Mouse (Mus musculus) embryonic stem cell, embryonic (primary cell): Measurements from ENCODE around the gene Nrsn2.

Experiments
- CTCF ChIA-PET, 4 experiments: fragments of 300-600 bp in 2 of 4; fragments of 350-600 bp in 2 of 4; sonication (Branson Sonifier 250); formaldehyde crosslinking; loops; one replicate each; lab custom pipeline; 2022; ENCODE audit warnings: inconsistent platforms in 2 of 4; lab: Charles Lee
- POLR2A ChIA-PET, 4 experiments: fragments of 300-600 bp in 2 of 4; fragments of 350-600 bp in 2 of 4; sonication (Branson Sonifier 250); formaldehyde crosslinking; loops; one replicate each; lab custom pipeline; 2022; ENCODE audit warnings: antibody characterized with exemption in 4 of 4, inconsistent platforms in 1 of 4; lab: Charles Lee

Gene Nrsn2

DNA sequence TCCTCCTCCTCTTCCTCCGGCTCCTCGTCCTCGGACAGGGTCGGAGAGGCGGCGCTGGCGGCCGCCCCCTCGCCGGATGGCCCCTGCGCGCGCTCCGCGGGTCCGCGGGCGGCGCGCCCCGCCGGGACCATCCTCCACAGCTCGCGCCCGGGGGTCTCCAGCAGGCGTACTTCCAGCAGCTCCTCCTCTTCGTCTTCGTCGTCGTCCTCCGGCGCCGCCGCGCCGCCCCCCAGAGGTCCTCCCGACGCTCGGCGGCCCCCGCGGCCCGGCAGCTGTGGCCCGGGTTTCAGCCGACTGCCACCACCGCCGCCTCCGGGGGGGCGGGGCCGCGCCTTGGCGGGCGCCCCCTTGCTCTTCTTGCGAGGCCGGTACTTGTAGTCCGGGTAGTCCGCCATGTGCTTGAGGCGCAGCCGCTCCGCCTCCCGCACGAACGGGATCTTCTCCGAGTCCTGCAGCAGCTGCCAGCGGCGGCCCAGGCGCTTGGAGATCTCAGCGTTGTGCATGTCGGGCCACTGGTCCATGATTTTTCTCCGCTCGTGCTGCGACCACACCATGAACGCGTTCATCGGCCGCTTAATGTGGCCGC lies 20.7 kb upstream of the Nrsn2 start:
- CTCF ChIA-PET, result interaction anchor here in 2 of 4 experiments (0.9 to 3.1 kb wide), 4 partner anchors 16 to 54 kb away, joined by 3 to 15 read pairs (median 10); partner anchors contain the start of gene Trib3 (in 1 of the 2)
- POLR2A ChIA-PET, result interaction anchor here (0.5 to 9.2 kb wide), 18 partner anchors 7 to 290 kb away, joined by 3 to 102 read pairs (median 4); partner anchors contain the start of genes Zcchc3 (in 2 of the 4), 6820408C15Rik (in 1 of the 4), Mcts2 (in 1 of the 4) and Trib3 (in 1 of the 4)

DNA sequence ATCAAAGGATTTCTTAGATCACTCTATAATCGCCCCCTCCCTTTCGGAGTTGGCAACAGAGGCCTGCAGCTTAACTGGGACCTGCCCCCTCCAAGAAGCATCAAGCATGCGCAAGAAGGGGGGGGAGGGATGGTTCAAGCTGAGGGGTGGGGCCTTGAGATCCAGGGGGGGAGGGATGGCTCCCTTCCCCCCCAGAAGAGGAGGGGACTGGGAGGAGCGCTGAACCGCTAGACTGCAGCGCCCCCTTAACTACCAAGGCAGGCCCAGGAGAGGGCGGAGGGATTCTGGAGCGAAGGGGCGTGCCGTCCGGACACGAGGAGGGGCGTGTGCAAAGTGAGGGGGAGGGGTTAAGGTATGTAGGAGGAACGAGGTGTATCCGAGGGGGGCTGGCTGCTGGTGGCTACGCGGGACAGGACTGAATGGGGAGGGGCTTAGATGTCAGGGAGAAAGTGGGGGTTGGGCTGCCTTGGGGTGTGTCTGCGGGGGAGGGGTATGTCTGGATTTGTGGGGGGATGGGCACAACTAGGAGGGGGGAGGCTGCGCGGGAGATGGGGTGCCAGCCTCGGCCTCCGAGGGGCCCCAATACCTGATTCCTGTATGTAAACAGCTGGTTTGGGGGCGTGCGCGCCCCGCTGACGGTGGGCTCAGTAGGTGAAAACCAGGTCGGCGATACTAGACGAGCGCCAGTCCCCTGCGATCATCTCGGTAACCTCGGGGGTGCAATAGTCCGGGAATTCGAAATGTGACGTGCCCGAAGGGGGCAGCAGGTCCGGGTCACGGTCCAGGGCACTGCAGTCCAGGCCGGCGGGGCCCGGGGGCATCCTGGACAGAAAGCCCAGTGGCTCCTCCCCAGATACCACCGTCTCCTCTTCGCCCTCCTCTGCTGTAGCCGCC lies 19.9 kb upstream of the Nrsn2 start:
- CTCF ChIA-PET, result interaction anchor here (0.6 to 3.1 kb wide), 26 partner anchors 15 to 466 kb away, joined by 3 to 15 read pairs (median 4); partner anchors contain the start of genes Csnk2a1 (in 1 of the 4) and Defb22 (in 1 of the 4)
- POLR2A ChIA-PET, result interaction anchor here in 3 of 4 experiments (0.6 to 9.2 kb wide), 37 partner anchors 12 to 1487 kb away, joined by 3 to 102 read pairs (median 4); partner anchors contain the start of genes Trib3 (in 3 of the 3), Zcchc3 (in 2 of the 3), 6820408C15Rik (in 1 of the 3) and Nrsn2 (in 1 of the 3)

DNA sequence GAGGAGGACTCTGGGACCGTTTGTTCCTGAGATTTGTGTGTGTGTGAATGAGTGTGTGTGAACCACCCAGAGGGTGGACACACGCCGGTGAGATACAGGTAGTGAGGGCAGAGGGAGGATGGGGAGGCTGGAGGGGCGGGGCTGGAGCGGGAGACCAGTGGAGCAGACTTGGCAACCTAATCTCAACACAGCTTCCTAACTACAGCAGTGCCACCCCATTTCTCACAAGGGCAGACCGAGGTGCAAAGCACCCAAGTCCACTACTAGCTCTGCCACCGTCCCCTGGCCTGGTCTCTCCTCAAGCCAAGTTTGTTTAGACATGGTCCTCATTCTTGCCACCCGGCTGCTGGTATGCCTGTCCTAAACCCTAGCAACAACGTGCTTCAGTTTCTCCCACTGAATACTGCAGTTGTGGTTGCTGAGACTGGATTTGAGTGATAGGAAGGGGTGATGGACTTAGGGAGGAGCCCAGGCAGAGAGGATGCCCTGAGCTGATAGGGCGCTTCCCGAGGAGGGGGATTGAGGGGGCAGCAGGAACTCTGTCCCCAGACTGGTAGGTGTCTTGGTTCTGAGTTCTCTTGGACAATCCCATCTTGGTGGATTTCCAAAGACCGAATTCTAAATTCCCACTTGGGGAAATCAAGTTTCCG lies 19.0 kb upstream of the Nrsn2 start:
- ChIA-PET POLR2A (interaction anchor here in 3 of 4 experiments (0.5 to 9.2 kb wide), 35 partner anchors 11 to 1486 kb away, joined by 3 to 102 read pairs (median 4); partner anchors contain the start of genes Trib3 (in 3 of the 3), 6820408C15Rik (in 1 of the 3), Nrsn2 (in 1 of the 3) and Tbc1d20 (in 1 of the 3)), CTCF (interaction anchor here (0.6 to 3.1 kb wide), 28 partner anchors 16 to 465 kb away, joined by 3 to 15 read pairs (median 4); partner anchors contain the start of genes Csnk2a1 (in 1 of the 4) and Defb22 (in 1 of the 4))

DNA sequence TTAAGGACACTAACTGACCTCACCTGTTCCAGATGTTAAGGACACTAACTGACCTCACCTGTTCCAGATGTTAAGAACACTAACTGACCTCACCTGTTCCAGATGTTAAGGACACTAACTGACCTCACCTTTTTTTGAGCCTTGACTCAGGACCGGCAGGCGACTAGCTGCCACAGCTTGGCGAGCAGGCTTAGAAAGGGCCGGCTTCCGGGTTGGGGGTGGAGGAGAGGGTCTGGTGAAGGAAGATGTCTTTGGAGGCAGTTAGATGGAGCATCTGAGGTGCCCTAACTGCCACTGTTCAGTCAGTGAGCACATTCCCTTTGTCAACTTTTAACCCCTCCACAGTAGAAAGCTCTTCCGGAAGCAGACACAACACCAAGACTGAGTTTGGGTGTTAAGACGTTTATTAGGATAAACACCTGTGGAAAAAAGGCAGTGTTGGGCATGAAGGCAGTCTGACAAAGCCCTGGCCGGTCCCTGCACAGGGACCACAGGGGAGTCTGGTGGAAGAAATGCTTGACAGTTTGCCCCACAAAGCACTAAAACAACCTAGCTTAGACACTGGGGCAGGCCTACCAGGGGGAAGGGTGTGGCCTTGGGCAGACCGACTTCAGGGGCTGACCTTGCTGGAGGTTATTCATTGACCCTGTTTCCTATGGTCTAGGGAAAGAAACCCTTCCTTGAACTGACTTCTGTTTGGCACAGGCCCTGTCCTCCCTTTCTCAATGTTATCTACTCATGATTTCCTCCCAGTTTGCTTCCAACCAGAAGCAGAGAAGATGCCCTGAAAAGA lies 17.0 kb upstream of the Nrsn2 start:
- CTCF ChIA-PET, result interaction anchor here (0.6 to 2.9 kb wide), 37 partner anchors 10 to 211 kb away, joined by 3 to 59 read pairs (median 4); partner anchors contain the start of genes Defb36 (in 2 of the 4), Trib3 (in 2 of the 4) and Defb23 (in 1 of the 4)

DNA sequence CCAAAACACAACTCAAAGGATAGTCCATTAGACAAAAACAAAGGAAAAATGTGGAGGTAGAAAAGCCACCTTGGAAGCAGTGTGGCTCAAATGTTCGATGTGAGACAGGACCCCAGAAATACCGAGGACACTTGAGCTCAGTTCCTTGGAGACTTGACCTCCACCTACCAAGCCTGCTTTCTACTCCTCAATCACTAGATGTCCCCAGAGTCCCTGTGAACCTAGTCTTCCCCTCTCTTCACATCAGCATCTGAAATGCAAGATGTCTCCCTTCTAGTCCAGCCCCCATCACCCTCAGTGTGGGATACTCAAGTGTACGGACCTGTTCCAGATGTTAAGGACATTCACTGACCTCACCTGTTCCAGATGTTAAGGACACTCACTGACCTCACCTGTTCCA lies 16.3 kb upstream of the Nrsn2 start:
- POLR2A ChIA-PET, result interaction anchor here in 3 of 4 experiments (0.5 to 9.2 kb wide), 26 partner anchors 10 to 373 kb away, joined by 3 to 102 read pairs (median 4); partner anchors contain the start of genes Zcchc3 (in 3 of the 3), 6820408C15Rik (in 2 of the 3), Trib3 (in 2 of the 3) and Nrsn2 (in 1 of the 3)
- CTCF ChIA-PET, result interaction anchor here (0.5 to 2.9 kb wide), 53 partner anchors 11 to 1085 kb away, joined by 3 to 59 read pairs (median 3); partner anchors contain the start of genes Defb36 (in 2 of the 4), Trib3 (in 2 of the 4), Defb23 (in 1 of the 4) and Nrsn2 (in 1 of the 4)

More for the DNA sequence above, 17.0 kb upstream of the Nrsn2 start:
- POLR2A ChIA-PET, result interaction anchor here in 3 of 4 experiments (0.5 to 9.2 kb wide), 28 partner anchors 10 to 373 kb away, joined by 3 to 102 read pairs (median 4); partner anchors contain the start of genes Trib3 (in 3 of the 3), Zcchc3 (in 3 of the 3), 6820408C15Rik (in 2 of the 3) and Nrsn2 (in 1 of the 3)

DNA sequence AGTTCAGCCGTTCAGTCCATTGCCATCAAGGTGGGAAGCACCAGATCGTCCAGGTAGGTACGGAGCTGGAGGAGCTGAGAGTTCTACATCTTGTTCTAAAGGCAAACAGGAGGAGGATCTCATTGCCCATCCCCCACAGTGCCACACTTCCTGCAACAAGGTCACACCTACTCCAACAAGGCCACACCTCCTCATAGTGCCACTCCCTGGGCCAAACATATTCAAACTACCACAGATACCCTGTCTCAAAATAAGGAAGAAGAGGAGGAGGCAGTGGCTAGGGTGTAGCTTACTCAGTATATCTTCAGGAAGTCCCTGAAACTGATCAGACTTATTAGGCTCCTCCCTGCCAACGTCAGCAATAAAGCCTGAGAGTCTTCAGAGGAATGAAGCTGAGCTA lies 7.8 kb upstream of the Nrsn2 start:
- POLR2A ChIA-PET, result interaction anchor here in 2 of 4 experiments (0.6 to 1.5 kb wide), 7 partner anchors 8 to 272 kb away, joined by 3 to 6 read pairs (median 4); partner anchors contain the start of gene Trib3 (in 1 of the 2)
- CTCF ChIA-PET, result no interaction called here

DNA sequence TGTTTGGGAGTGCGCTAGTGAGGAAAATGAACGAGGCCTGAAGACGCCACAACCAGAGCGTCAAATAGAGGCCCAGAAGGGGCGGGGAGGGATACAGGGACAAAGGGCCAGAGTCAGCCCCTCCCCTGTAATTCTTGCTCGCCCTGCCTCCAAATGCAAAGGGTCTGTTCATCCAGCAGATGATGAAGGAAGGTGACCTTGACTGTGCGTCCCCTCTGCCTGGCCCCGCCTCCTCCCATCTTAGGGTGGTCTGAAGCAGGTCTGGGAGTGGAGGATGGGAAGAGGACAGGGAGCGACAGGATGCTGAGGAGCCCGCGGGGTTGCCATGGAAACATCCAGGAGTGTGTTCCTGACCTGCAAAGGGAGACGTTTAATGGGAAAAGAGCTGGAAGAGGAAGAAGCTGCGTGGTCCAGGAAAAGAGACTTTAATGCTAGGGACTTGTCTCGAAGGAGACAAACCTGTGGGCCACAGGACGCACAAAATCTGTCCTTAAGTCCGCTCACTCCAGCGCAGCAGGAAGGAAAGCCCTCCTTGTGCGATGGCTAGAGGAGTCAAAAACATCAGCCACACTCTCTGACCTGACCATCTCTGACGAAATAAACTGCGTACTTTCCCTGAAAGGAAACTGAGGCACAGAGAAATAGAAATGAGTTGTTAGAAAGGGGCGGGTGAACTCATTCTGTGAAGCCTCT lies 640 bp downstream of the Nrsn2 start:
- CTCF ChIA-PET, result interaction anchor here (0.6 to 2.1 kb wide), 10 partner anchors 8 to 442 kb away, joined by 3 to 12 read pairs (median 4); partner anchors contain the start of gene Trib3 (in 1 of the 4)

DNA sequence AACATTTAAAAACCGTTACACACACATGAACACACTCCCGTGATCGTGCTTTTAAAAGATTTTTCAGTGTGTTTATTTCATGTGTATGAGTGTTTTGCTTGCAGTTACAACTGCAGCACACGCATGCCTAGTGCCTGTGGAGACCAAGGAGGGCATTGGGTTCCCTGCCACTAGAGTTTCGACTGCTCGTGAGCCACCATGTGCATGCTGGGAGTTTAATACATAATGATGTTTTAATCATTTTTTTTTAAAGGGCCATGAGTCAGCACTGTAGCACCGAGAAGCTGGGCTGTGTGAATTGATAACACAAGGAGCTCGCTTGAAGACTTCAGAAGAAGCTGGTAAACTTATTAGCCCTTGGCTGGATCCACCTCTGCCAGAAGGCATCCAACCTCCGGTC lies 2.9 kb downstream of the Nrsn2 start:
- ChIA-PET CTCF (interaction anchor here in 2 of 4 experiments (0.6 to 1.2 kb wide), 2 partner anchors 10 to 222 kb away, joined by 4 read pairs; no protein-coding TSS in a partner anchor), POLR2A (interaction anchor here in 3 of 4 experiments (0.6 to 2.5 kb wide), 5 partner anchors 10 to 30 kb away, joined by 3 to 7 read pairs (median 4); partner anchors contain the start of gene Trib3 (in 1 of the 3))

More for the DNA sequence above, 640 bp downstream of the Nrsn2 start:
- POLR2A ChIA-PET, result interaction anchor here in 3 of 4 experiments (0.8 to 2.5 kb wide), 14 partner anchors 8 to 346 kb away, joined by 3 to 16 read pairs (median 4); partner anchors contain the start of genes Mcts2 (in 1 of the 3) and Trib3 (in 1 of the 3)

DNA sequence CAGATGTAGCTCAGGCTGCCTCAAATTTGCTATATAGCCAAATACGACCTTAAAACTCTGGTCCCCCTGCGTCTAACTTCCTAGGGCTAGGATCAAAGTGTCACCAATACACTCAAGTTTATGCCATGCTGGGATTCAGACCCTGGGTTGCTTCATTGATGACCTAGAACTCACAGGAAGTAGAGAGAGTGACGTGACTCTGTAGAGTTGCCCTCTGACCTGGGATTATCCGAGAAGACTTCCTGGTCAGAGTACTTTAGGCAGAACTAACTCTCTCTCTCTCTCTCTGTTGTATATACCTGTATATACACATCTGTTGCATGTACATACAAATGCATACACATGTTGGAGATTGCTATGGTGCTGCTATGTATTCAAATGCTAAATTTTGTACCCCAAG lies 3.8 kb downstream of the Nrsn2 start:
- ChIA-PET POLR2A (interaction anchor here in 1 of 4 experiments (0.9 kb wide), 1 partner anchor 28 kb away, joined by 3 read pairs; the partner anchor contains the start of gene Trib3), CTCF (no interaction called here)

DNA sequence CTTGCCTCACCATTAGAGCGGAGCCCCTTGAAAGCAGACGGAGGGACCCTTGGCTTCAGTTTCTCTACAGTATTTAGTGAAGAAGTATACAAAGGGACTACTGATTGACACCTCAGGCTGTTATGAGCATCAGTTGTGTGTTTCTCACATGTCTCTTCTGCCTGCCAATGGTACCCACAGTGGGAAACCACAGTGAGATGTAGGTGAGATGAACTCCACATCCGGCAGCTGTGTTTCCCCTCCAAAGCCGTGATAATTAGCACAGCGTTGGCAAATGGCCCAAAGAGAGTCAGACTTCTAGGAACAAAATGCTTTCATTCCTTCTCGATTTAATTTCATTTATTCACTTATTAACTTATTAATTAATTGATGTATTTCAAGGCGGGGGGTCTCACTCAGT lies 4.3 kb downstream of the Nrsn2 start:
- CTCF ChIA-PET, result no interaction called here
- POLR2A ChIA-PET, result interaction anchor here in 2 of 4 experiments (0.6 to 0.9 kb wide), 2 partner anchors 9 to 28 kb away, joined by 3 to 5 read pairs; partner anchors contain the start of gene Trib3 (in 1 of the 2)

DNA sequence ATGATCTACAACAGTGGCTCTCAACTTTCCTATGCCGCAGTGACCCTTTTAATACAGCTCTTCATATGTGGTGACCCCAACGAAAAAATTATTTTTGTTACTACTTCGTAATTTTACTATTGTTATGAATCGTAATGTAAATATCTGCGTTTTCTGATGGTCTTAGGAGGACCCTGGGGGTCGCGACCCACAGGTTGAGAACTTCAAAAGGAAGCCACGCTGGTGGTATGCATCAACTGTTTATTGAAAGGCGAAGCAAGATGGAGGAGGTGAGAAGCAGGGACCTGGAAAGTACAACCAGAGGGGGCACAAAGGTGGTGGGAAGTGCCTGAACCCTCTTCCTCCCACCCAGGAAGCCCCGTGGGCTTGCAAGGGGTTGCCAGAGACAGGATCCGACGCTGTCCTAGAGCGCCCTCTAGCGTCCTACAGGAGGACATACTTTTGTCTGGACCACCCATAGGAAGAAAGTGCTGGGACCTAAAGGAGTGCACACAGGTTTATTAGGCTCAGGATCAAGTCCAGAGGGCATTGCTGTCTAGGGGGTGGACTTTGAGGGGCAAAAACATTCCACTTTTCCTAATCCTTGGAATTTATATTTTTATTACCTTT lies 7.8 kb downstream of the Nrsn2 start:
- ChIA-PET CTCF (interaction anchor here in 3 of 4 experiments (0.5 to 2.0 kb wide), 6 partner anchors 35 to 340 kb away, joined by 3 to 8 read pairs (median 3); no protein-coding TSS in a partner anchor), POLR2A (interaction anchor here in 2 of 4 experiments (0.6 to 2.8 kb wide), 12 partner anchors 11 to 344 kb away, joined by 3 to 13 read pairs (median 4); partner anchors contain the start of gene Trib3 (in 2 of the 2))

DNA sequence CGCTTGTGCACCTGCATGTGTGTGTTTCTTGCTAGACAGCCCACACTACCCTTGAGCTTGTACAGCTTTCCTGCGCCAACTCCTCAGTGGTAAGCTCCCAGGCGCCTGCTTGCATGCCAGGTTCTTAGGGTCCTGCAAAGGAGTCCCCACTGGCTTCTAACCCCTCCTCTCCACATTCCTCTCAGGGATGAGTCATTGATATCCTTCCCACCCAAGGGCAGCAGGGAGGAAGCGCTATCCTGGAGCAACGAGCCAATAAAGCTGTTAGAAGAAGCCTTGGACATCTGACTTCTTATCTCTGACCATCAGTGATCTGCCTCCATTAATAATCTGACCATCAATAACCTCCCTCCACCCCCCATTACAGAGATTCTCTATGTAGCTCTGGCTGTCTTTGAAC lies 8.5 kb downstream of the Nrsn2 start:
- ChIA-PET POLR2A (interaction anchor here in 3 of 4 experiments (0.7 to 2.8 kb wide), 11 partner anchors 9 to 500 kb away, joined by 3 to 13 read pairs (median 4); partner anchors contain the start of genes Nrsn2 (in 1 of the 3) and Trib3 (in 1 of the 3)), CTCF (interaction anchor here in 3 of 4 experiments (0.5 to 2.0 kb wide), 7 partner anchors 23 to 339 kb away, joined by 3 to 7 read pairs (median 3); partner anchors contain the start of gene Trib3 (in 1 of the 3))

DNA sequence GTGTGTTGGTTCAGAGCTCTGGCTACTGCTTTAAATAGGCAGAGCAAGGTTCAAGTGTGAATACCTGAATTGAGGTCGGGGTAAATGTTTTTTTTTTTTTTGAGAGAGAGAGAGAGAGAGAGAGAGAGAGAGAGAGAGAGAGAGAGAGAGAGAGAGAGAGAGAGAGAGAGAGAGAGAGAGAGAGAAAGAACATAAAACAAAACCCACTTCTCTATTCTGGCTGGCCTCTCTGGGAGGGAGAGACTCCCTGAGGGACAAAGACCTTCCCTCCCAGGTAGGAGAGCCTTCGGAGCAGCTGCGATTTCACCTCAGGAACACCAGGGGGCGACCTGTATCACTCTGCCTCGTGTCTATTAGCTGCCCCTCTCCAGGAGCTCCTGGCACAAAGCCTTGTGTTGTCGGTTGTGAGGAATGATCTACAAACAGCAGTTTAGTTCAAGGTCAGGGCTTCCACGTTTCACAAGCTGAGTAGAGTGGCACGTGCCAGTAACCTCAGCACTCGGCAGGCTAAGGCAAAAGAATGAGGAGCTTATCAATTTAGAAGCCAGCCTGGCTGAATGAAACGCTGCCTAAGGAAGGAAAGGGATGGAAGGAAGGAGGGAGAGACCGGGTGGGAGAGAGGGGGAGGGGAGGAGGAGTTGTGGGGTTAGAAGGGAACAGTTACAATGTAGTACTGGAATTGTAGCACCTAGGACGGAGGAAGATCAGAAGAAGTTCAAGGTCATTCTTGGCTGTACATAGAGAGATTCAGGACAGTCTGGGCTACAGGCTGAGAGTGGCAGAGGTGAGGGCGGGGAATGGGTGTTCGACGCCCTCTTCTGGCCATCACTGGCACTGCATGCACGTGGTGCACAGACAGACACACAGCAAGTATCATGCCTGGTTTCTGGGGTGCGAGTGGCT lies 12.9 kb downstream of the Nrsn2 start:
- POLR2A ChIA-PET, result interaction anchor here (0.5 to 9.8 kb wide), 69 partner anchors 9 to 1201 kb away, joined by 3 to 137 read pairs (median 4); partner anchors contain the start of genes Trib3 (in 4 of the 4), Rbck1 (in 2 of the 4), Tbc1d20 (in 2 of the 4) and Nrsn2 (in 1 of the 4)
- CTCF ChIA-PET, result interaction anchor here (0.5 to 2.9 kb wide), 138 partner anchors 8 to 619 kb away, joined by 3 to 92 read pairs (median 4); partner anchors contain the start of genes Trib3 (in 4 of the 4), Nrsn2 (in 3 of the 4), Rbck1 (in 3 of the 4) and Tbc1d20 (in 2 of the 4)
